Mouse (Mus musculus) embryonic fibroblast, embryonic 13.5 days (primary cell): ENCODE measurements around the gene Galnt12.

Source experiments
- CTCF ChIP-seq: IDR thresholded peaks from 2 replicates; pipeline ENCODE4 v1.5.1; 2011; ENCODE audit warnings: mild to moderate bottlenecking, control low read depth, low read length, moderate library complexity, borderline replicate concordance; ENCODE audit not compliant: insufficient read depth
- POLR2A ChIP-seq: IDR thresholded peaks from 2 replicates; pipeline ENCODE4 v1.6.1; 2011; ENCODE audit warnings: low read depth, mild to moderate bottlenecking, control low read depth, low read length, moderate library complexity

DNA sequence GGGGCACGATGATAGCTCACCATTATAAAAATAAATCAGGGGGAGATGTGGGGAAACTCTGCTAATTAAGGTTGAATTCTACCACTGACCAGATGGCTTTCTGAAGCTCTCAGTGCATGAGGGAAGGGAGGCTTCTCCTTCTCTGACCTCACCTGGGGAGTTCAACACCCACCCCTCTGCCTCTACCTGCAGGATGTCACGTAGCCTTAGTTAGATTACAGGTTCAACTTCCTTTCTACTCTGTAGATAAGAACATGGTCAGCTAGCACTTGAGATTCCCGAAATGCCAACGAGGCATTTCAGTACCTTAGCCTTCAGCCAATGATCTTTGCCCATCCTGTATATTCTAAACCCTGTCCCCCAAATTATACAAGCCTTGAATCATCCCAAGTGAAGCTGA lies 54.9 kb downstream of the Galnt12 start:
- TF ChIP-seq CTCF (no peak), POLR2A (no peak)
